Comparison of ENCODE assay signal across 1 mouse cellular context in the genomic region with DNA sequence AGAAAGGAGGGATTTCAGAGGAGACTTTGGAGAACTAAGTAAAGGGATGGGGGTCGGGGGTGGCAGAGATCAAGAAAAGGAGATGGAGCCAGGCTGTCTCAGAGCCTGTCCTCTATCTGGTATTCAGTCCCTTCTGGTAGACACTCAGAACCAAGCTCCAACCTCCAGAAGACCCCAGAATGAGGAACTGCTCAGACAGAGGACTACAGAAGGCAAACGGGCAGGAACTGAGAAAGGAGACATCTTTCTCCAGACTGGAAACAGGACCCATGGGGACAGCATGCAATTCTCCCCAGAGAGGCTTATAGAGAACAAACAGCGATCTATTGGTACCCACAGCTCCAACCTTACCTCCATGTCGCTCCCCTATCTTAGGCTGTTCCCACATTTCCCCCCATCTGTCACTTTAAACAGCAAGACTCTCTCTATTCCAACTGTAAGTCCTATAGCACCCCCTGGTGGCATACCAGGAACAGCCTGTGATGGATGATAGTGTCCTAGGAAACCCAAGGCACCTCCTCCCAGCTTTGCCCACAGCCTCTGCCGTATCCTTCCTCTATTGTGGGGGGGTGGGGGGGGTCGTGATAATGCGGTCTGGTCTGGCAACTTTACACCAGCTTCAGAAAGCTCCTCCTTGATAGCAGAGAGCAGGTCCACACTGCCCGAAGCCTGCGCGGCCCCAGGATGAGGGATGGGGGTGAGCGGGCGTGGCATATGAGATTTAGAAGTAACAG.
TF ChIP-seq lines count a peak whose summit lies in the region.

No protein-coding gene starts in this region.

TF ChIP-seq in MEL, 35 proteins besides CTCF, POLR2A, EP300 and RAD21 (continued from another document):
- TF ChIP-seq POLR2AphosphoS5 (IDR thresholded peaks at IDR 0.05; ENCODE audit: borderline replicate concordance, low read depth, low read length), result no peak
- TF ChIP-seq ETS1 (IDR thresholded peaks at IDR 0.05; ENCODE audit: low read depth, low read length), result 0 out of 2 replicates have a peak, but pooled peaks have one; percentile 22
